Mouse (Mus musculus): ENCODE measurements around the gene Macf1.
"Not testable (repeated sequence)": the region's sequence is repeated elsewhere in the genome, so short reads cannot be mapped to it uniquely, and the experiment has no call there.

The Macf1 gene

GRCm38 (mm10) chr4:123529230-123529629 is 154.9 kb downstream of the Macf1 start:
- DNase-seq = peak; percentile 18

GRCm38 (mm10) chr4:123527607-123528010 is 156.6 kb downstream of the Macf1 start:
- DNase-seq = no peak

- DNase-seq = no peak
These were observed 157.3 kb downstream of the Macf1 start for GRCm38 (mm10) chr4:123526779-123527280.

- DNase-seq = no peak
These were observed 159.4 kb downstream of the Macf1 start for GRCm38 (mm10) chr4:123524746-123525145.

- not testable (repeated sequence) for DNase-seq
These were observed 164.0 kb downstream of the Macf1 start for GRCm38 (mm10) chr4:123520123-123520522.

GRCm38 (mm10) chr4:123515673-123516072 is 168.5 kb downstream of the Macf1 start:
- no peak for DNase-seq

- DNase-seq = no peak
These were observed 174.0 kb downstream of the Macf1 start for GRCm38 (mm10) chr4:123510201-123510600.

- no peak for DNase-seq
These were observed 195.1 kb downstream of the Macf1 start for GRCm38 (mm10) chr4:123489086-123489485.

- no peak for DNase-seq
These were observed 204.2 kb downstream of the Macf1 start for GRCm38 (mm10) chr4:123479991-123480390.

GRCm38 (mm10) chr4:123478655-123479433 is 205.3 kb downstream of the Macf1 start:
- no peak for DNase-seq

- no peak for DNase-seq
These were observed 218.4 kb downstream of the Macf1 start for GRCm38 (mm10) chr4:123465799-123466198.

GRCm38 (mm10) chr4:123460595-123461272 is 223.4 kb downstream of the Macf1 start:
- peak; percentile 3 for DNase-seq

GRCm38 (mm10) chr4:123454871-123455640 is 229.1 kb downstream of the Macf1 start:
- no peak for DNase-seq

GRCm38 (mm10) chr4:123453729-123454128 is 230.4 kb downstream of the Macf1 start:
- DNase-seq = no peak

- no peak for DNase-seq
These were observed 232.2 kb downstream of the Macf1 start for GRCm38 (mm10) chr4:123451991-123452390.

- no peak for DNase-seq
These were observed 234.9 kb downstream of the Macf1 start for GRCm38 (mm10) chr4:123449304-123449703.

GRCm38 (mm10) chr4:123448015-123448414 is 236.1 kb downstream of the Macf1 start:
- DNase-seq = no peak

- no peak for DNase-seq
These were observed 236.9 kb downstream of the Macf1 start for GRCm38 (mm10) chr4:123447251-123447650.

- no peak for DNase-seq
These were observed 237.4 kb downstream of the Macf1 start for GRCm38 (mm10) chr4:123446754-123447153.

- DNase-seq = not testable (repeated sequence)
These were observed 237.9 kb downstream of the Macf1 start for GRCm38 (mm10) chr4:123446221-123446620.

- no peak for DNase-seq
These were observed 245.7 kb downstream of the Macf1 start for GRCm38 (mm10) chr4:123438414-123438813.

- DNase-seq = no peak
These were observed 251.0 kb downstream of the Macf1 start for GRCm38 (mm10) chr4:123433171-123433570.

- no peak for DNase-seq
These were observed 252.2 kb downstream of the Macf1 start for GRCm38 (mm10) chr4:123431936-123432335.

Measured in thymus, postnatal 25 days (tissue).